Mouse (Mus musculus): Measurements from ENCODE around the gene Itprip.

- TF ChIP-seq TAL1 (IDR thresholded peaks at IDR 0.05; ENCODE audit: low read length) = no peak
- no peak for TF ChIP-seq GATA1 (IDR thresholded peaks at IDR 0.05; ENCODE audit: low read length)
Measured at GRCm38 (mm10) chr19:47915251-47915650, 3.8 kb downstream of the Itprip start.
